In the genomic region with DNA sequence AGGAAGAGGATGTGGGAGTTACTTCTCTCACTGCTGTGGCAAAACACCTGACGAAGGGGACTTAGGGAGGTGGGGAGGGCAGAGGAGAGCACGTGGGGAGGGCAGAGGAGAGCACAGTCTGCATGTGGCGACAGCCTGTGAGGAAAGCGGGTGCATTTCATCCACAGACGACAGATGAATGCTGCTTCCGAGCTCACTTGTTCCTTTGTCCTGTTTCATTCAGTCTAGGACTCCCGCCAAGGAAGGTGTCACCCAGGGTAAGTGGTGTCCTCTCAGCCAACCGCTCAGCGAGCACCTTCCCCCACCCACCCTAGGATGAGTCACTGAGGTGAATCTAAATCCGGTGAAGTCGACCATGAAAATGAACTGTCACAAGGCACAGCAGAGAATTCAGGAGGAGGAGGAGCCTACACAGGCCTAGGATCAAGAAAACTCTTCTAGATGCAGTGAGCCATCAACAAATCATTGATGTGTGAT, we compare ENCODE assay signal across 9 mouse cellular contexts. TPM values are rescaled to one million over a fixed set of nuclear protein-coding genes. Genes with fewer than 3 reads are reported as not detected.
DNase-seq lines count a peak whose midpoint lies in the region; ATAC-seq and TF ChIP-seq lines count a peak whose summit lies in the region.
"Had no signal": no experiment of that assay in that cellular context is flagged by ENCODE, and none has a peak within 500 bp of the region (broad histone marks: within the 10 kb centered on the region; RNA-seq: fewer than 3 reads in every experiment).

No protein-coding gene starts in this region.

- ATAC-seq in midbrain, embryonic 13.5 days = peak; percentile 55; the same call in 1 of the 2 replicates
- ATAC-seq in midbrain, embryonic 11.5 days (ENCODE audit: low FRiP score) = no peak
- ATAC-seq in inflammation-experienced regulatory T-cells, adult 6 months = peak; percentile 97

- H3K27ac ChIP-seq in midbrain, embryonic 13.5 days = no peak overlapping the region
- H3K27ac ChIP-seq in midbrain, embryonic 11.5 days (ENCODE audit: low read depth, low read length) = no peak overlapping the region
- peak overlapping the region; percentile 8 for H3K27ac ChIP-seq in bone marrow macrophage, adult 2 months (ENCODE audit: insufficient read depth, low read depth, low read length)
- H3K27ac ChIP-seq: limb, embryonic 13.5 days had no signal

- no peak overlapping the region for H3K4me3 ChIP-seq in midbrain, embryonic 13.5 days (replicated peaks)
- H3K4me3 ChIP-seq in midbrain, embryonic 11.5 days (ENCODE audit: low read depth, low read length) = no peak overlapping the region
- no peak overlapping the region for H3K4me3 ChIP-seq in bone marrow macrophage, adult 2 months (ENCODE audit: insufficient read depth, low read length)
- H3K4me3 ChIP-seq: limb, embryonic 13.5 days had no signal

- H3K4me2 ChIP-seq in midbrain, embryonic 13.5 days (replicated peaks) = no peak overlapping the region
- no peak overlapping the region for H3K4me2 ChIP-seq in midbrain, embryonic 11.5 days
- H3K4me2 ChIP-seq: limb, embryonic 13.5 days had no signal

- H3K27me3 ChIP-seq in midbrain, embryonic 13.5 days = no peaks in the 10 kb centered on the region
- H3K27me3 ChIP-seq in midbrain, embryonic 11.5 days (ENCODE audit: control insufficient read depth, insufficient read depth, low read length) = no peaks in the 10 kb centered on the region
- H3K27me3 ChIP-seq: limb, embryonic 13.5 days had no signal

- intact Hi-C loops in left cerebral cortex, postnatal 4 days (cut with DNase I) = no loop called here

- H3K9ac ChIP-seq in midbrain, embryonic 13.5 days (replicated peaks) = no peak overlapping the region
- no peak overlapping the region for H3K9ac ChIP-seq in midbrain, embryonic 11.5 days (ENCODE audit: low read length)
- H3K9ac ChIP-seq: limb, embryonic 13.5 days had no signal

- no peaks in the 10 kb centered on the region for H3K36me3 ChIP-seq in midbrain, embryonic 13.5 days
- H3K36me3 ChIP-seq in midbrain, embryonic 11.5 days (ENCODE audit: control insufficient read depth, insufficient read depth, low read length) = no peaks in the 10 kb centered on the region
- H3K36me3 ChIP-seq: limb, embryonic 13.5 days had no signal

- H3K9me3 ChIP-seq in midbrain, embryonic 13.5 days = no peaks in the 10 kb centered on the region
- H3K9me3 ChIP-seq in midbrain, embryonic 11.5 days (ENCODE audit: control insufficient read depth, low read length) = no peaks in the 10 kb centered on the region
- H3K9me3 ChIP-seq: limb, embryonic 13.5 days had no signal

- TF ChIP-seq POLR2A in bone marrow macrophage, adult 2 months (IDR thresholded peaks at IDR 0.05; ENCODE audit: borderline replicate concordance, low read depth, low read length) = no peak

- 42% methylated on average over 11 of the region's 11 CpGs for WGBS in midbrain, embryonic 13.5 days
- WGBS in midbrain, embryonic 11.5 days = 40% methylated on average over 11 of the region's 11 CpGs

- no peak for TF ChIP-seq CTCF in bone marrow macrophage, adult 2 months (IDR thresholded peaks at IDR 0.05; ENCODE audit: low read depth, low read length)

- H3K4me1 ChIP-seq in midbrain, embryonic 13.5 days (replicated peaks) = 0 out of 2 replicates have a peak, but pooled peaks cover 4% of the 10 kb centered on the region
- H3K4me1 ChIP-seq in midbrain, embryonic 11.5 days (ENCODE audit: control insufficient read depth, insufficient read depth, low read length) = no peaks in the 10 kb centered on the region
- H3K4me1 ChIP-seq in bone marrow macrophage, adult 2 months (ENCODE audit: control insufficient read depth, insufficient read depth, low read length) = peaks cover 64% of the 10 kb centered on the region

- no peak for DNase-seq in midbrain, embryonic 11.5 days (ENCODE audit: low spot score, missing footprints)
- peak; percentile 52 for DNase-seq in telencephalon, adult 2 months (ENCODE audit: low read depth, low spot score)
- no peak for DNase-seq in left cerebral cortex, postnatal 4 days
- DNase-seq in layer of hippocampus, postnatal 25 days (ENCODE audit: extremely low spot score in 1 of 2, low spot score in 1 of 2) = no peak

RNA-seq across cellular contexts. Expression of a gene that starts 15.4 kb away (rescaled TPM):
- 24.0 and 27.3 TPM in 2 replicates for polyA plus RNA-seq in midbrain, embryonic 13.5 days (2015; fragmentation: Nextera tagmentation; extraction: Ambion mirVana)
- 25.0 and 26.1 TPM in 2 replicates for polyA plus RNA-seq in midbrain, embryonic 11.5 days (2014; fragmentation: Nextera tagmentation; extraction: Ambion mirVana)
- 575 and 610 TPM in 2 replicates for polyA plus RNA-seq in bone marrow macrophage, adult 2 months (2012; ENCODE audit: insufficient read depth, insufficient read length, missing spikeins)
- 10 to 100 TPM; 40.8 to 54.9 (median 47.8) TPM for polyA plus RNA-seq in inflammation-experienced regulatory T-cells, adult 6 months (2017; shearing (Covaris generic))
- 100 to 1,000 TPM; 219 to 228 TPM for total RNA-seq in left cerebral cortex, postnatal 4 days (2021)
- 100 to 1,000 TPM; 162 to 165 TPM for total RNA-seq in layer of hippocampus, postnatal 25 days (2021)

RNA-seq across cellular contexts. Expression of a gene that starts 24.3 kb away (rescaled TPM):
- polyA plus RNA-seq in midbrain, embryonic 13.5 days (2015; fragmentation: Nextera tagmentation; extraction: Ambion mirVana) = 43.9 and 45.7 TPM in 2 replicates
- polyA plus RNA-seq in midbrain, embryonic 11.5 days (2014; fragmentation: Nextera tagmentation; extraction: Ambion mirVana) = 145 and 152 TPM in 2 replicates
- 64.6 and 76.6 TPM in 2 replicates for polyA plus RNA-seq in bone marrow macrophage, adult 2 months (2012; ENCODE audit: insufficient read depth, insufficient read length, missing spikeins)
- 100 to 1,000 TPM in 1 of 3 experiments, 10 to 100 TPM in 2; 25.5 to 101 (median 26.7) TPM for polyA plus RNA-seq in inflammation-experienced regulatory T-cells, adult 6 months (2017; shearing (Covaris generic))
- 1 to 10 TPM; 4.0 to 5.5 TPM for total RNA-seq in left cerebral cortex, postnatal 4 days (2021)
- total RNA-seq in layer of hippocampus, postnatal 25 days (2021) = 1 to 10 TPM; 1.8 to 2.5 TPM

RNA-seq across cellular contexts. Expression of a gene that starts 45.0 kb away (rescaled TPM):
- not detected in 2 replicates for polyA plus RNA-seq in midbrain, embryonic 13.5 days (2015; fragmentation: Nextera tagmentation; extraction: Ambion mirVana)
- 0.26 TPM in 1 of 2 replicates, not detected in the other for polyA plus RNA-seq in midbrain, embryonic 11.5 days (2014; fragmentation: Nextera tagmentation; extraction: Ambion mirVana)
- not detected in 2 replicates for polyA plus RNA-seq in bone marrow macrophage, adult 2 months (2012; ENCODE audit: insufficient read depth, insufficient read length, missing spikeins)
- under 1 TPM in 1 of 3 experiments, not detected in 2; 0.70 TPM for polyA plus RNA-seq in inflammation-experienced regulatory T-cells, adult 6 months (2017; shearing (Covaris generic))
- total RNA-seq in left cerebral cortex, postnatal 4 days (2021) = not detected
- not detected for total RNA-seq in layer of hippocampus, postnatal 25 days (2021)
- polyA plus RNA-seq: embryonic facial prominence, embryonic 11.5 days; limb, embryonic 13.5 days had no signal

RNA-seq across cellular contexts. Expression of a gene that starts 45.3 kb away (rescaled TPM):
- 45.6 and 46.3 TPM in 2 replicates for polyA plus RNA-seq in midbrain, embryonic 13.5 days (2015; fragmentation: Nextera tagmentation; extraction: Ambion mirVana)
- polyA plus RNA-seq in midbrain, embryonic 11.5 days (2014; fragmentation: Nextera tagmentation; extraction: Ambion mirVana) = 53.5 and 58.8 TPM in 2 replicates
- 81.0 and 91.3 TPM in 2 replicates for polyA plus RNA-seq in bone marrow macrophage, adult 2 months (2012; ENCODE audit: insufficient read depth, insufficient read length, missing spikeins)
- polyA plus RNA-seq in inflammation-experienced regulatory T-cells, adult 6 months (2017; shearing (Covaris generic)) = 10 to 100 TPM; 55.2 to 89.6 (median 75.2) TPM
- total RNA-seq in left cerebral cortex, postnatal 4 days (2021) = 10 to 100 TPM; 37.2 to 38.3 TPM
- total RNA-seq in layer of hippocampus, postnatal 25 days (2021) = 100 to 1,000 TPM; 107 to 109 TPM

RNA-seq across cellular contexts. Expression of a gene that starts 45.4 kb away (rescaled TPM):
- 42.7 and 45.7 TPM in 2 replicates for polyA plus RNA-seq in midbrain, embryonic 13.5 days (2015; fragmentation: Nextera tagmentation; extraction: Ambion mirVana)
- 79.6 and 80.9 TPM in 2 replicates for polyA plus RNA-seq in midbrain, embryonic 11.5 days (2014; fragmentation: Nextera tagmentation; extraction: Ambion mirVana)
- polyA plus RNA-seq in bone marrow macrophage, adult 2 months (2012; ENCODE audit: insufficient read depth, insufficient read length, missing spikeins) = 29.0 and 36.4 TPM in 2 replicates
- 10 to 100 TPM; 18.5 to 22.5 (median 21.3) TPM for polyA plus RNA-seq in inflammation-experienced regulatory T-cells, adult 6 months (2017; shearing (Covaris generic))
- 10 to 100 TPM; 22.4 to 22.6 TPM for total RNA-seq in left cerebral cortex, postnatal 4 days (2021)
- total RNA-seq in layer of hippocampus, postnatal 25 days (2021) = 10 to 100 TPM; 20.3 to 24.6 TPM

Comparison
In these comparisons a context has a peak if more than half of its experiments do, and no peak if none do; other contexts are left out.
1. RNA of a gene that starts 15.4 kb away (polyA plus RNA-seq): 575 to 610 TPM in bone marrow macrophage, adult 2 months; 40.8 to 54.9 TPM in inflammation-experienced regulatory T-cells, adult 6 months, 25.0 to 26.1 TPM in midbrain, embryonic 11.5 days and 24.0 to 27.3 TPM in midbrain, embryonic 13.5 days; every median in the first group is over 10 times any median in the second.